Mouse (Mus musculus) small intestine, adult 2 months (tissue): ENCODE measurements around the gene Zdhhc12. TPM values are rescaled to one million over a fixed set of nuclear protein-coding genes. Genes with fewer than 3 reads are reported as not detected.
A peak's percentile ranks its signal among the peaks of the same experiment; 100 is the strongest.

ENCODE experiments used
- H3K27ac ChIP-seq: fragments of 200-500 bp; 2 replicates; pipeline ENCODE4 v1.5.1; 2012; ENCODE audit warnings: low read depth, low read length, control low read depth, inconsistent platforms; ENCODE audit not compliant: insufficient read depth
- H3K27me3 ChIP-seq: fragments of 200-500 bp; 2 replicates; pipeline ENCODE4 v1.6.1; 2012; ENCODE audit warnings: mild to moderate bottlenecking, moderate library complexity, low read length, inconsistent platforms; ENCODE audit not compliant: control insufficient read depth, insufficient read depth
- H3K36me3 ChIP-seq: fragments of 200-500 bp; 2 replicates; pipeline ENCODE4 v1.6.1; 2012; ENCODE audit warnings: mild to moderate bottlenecking, low read length, control low read depth, inconsistent platforms; ENCODE audit not compliant: control insufficient read depth, insufficient read depth
- H3K4me1 ChIP-seq: fragments of 200-500 bp; 2 replicates; pipeline ENCODE4 v1.6.1; 2012; ENCODE audit warnings: low read length, inconsistent platforms, mixed read lengths; ENCODE audit not compliant: control insufficient read depth, insufficient read depth, insufficient read length
- H3K4me3 ChIP-seq: fragments of 200-500 bp; 2 replicates; pipeline ENCODE4 v1.5.1; 2012; ENCODE audit warnings: low read depth, mild to moderate bottlenecking, control low read depth, inconsistent platforms, low read length, moderate library complexity
- CTCF ChIP-seq: fragments of 200-500 bp; IDR thresholded peaks from 2 replicates; pipeline ENCODE4 v1.5.1; 2012; ENCODE audit warnings: low read depth, mild to moderate bottlenecking, control low read depth, inconsistent platforms, low read length, moderate library complexity, mixed read lengths; ENCODE audit not compliant: insufficient replicate concordance, insufficient read length; ENCODE audit errors: extremely low read depth
- POLR2A ChIP-seq: fragments of 200-500 bp; IDR thresholded peaks from 2 replicates; pipeline ENCODE4 v1.6.1; 2012; ENCODE audit warnings: low read depth, mild to moderate bottlenecking, control low read depth, inconsistent platforms, low read length, moderate library complexity
- WGBS: fragments of 180-500 bp; shearing (Covaris S2); methylation state at CpG from one replicate; pipeline ENCODE4 v1.1.7; 2018; 5-methylcytosine and 5-hydroxymethylcytosine counted together
- polyA plus RNA-seq: library from polyadenylated mRNA; depleted of rRNA; stranded (reverse); fragments of >200 nt; gene quantifications from 2 replicates; pipeline ENCODE4 v1.2.3, GENCODE M21; 2012

Gene Zdhhc12
- polyA plus RNA-seq, 1 experiment, result 175 TPM

GRCm38 (mm10) chr2:30078760-30079159 is 14.7 kb downstream of the Zdhhc12 start:
- H3K4me3 ChIP-seq, result no peak overlapping the region
- H3K27ac ChIP-seq, result peak overlapping the region; percentile 15; the same call in 1 of the 2 replicates
- H3K36me3 ChIP-seq, result no peaks in the 10 kb centered on the region
- no peaks in the 10 kb centered on the region for H3K27me3 ChIP-seq
- WGBS, result 78% methylated on average over 4 of the region's 4 CpGs
- TF ChIP-seq POLR2A (no peak), CTCF (no peak)
- H3K4me1 ChIP-seq, result peaks cover 2% of the 10 kb centered on the region; the same call in 1 of the 2 replicates

GRCm38 (mm10) chr2:30078349-30078712 is 15.1 kb downstream of the Zdhhc12 start:
- no peaks in the 10 kb centered on the region for H3K27me3 ChIP-seq
- H3K4me3 ChIP-seq, result 0 out of 2 replicates have a peak overlapping the region, but pooled peaks have one; percentile 2
- WGBS, result 23% methylated on average over 10 of the region's 10 CpGs
- TF ChIP-seq POLR2A, result no peak
- no peak overlapping the region for H3K27ac ChIP-seq
- H3K4me1 ChIP-seq, result peaks cover 2% of the 10 kb centered on the region; the same call in 1 of the 2 replicates
- no peaks in the 10 kb centered on the region for H3K36me3 ChIP-seq

GRCm38 (mm10) chr2:30077502-30078348 is 15.7 kb downstream of the Zdhhc12 start, which contains the start of gene Pkn3:
Gene Pkn3 (plus strand): TSS chr2:30077684.
- Histone ChIP-seq H3K4me3 (peak within 1 kb of the TSS; percentile 72), H3K27ac (0 out of 2 replicates have a peak within 1 kb of the TSS, but pooled peaks have one; percentile 9), H3K36me3 (peaks cover 1% of the 10 kb centered on the region; the same call in 1 of the 2 replicates), H3K4me1 (peaks cover 2% of the 10 kb centered on the region; the same call in 1 of the 2 replicates), H3K27me3 (no peaks in the 10 kb centered on the region)
- peak; percentile 99 for TF ChIP-seq CTCF
- no peak for TF ChIP-seq POLR2A
- WGBS, result under 1% methylated on average over 53 of the region's 53 CpGs

GRCm38 (mm10) chr2:30076959-30077358 is 16.5 kb downstream of the Zdhhc12 start:
- peaks cover 4% of the 10 kb centered on the region for H3K36me3 ChIP-seq
- WGBS, result 65% methylated on average over 6 of the region's 6 CpGs
- TF ChIP-seq CTCF, result no peak
- no peak for TF ChIP-seq POLR2A
- no peaks in the 10 kb centered on the region for H3K27me3 ChIP-seq
- peaks cover 2% of the 10 kb centered on the region; the same call in 1 of the 2 replicates for H3K4me1 ChIP-seq
- no peak overlapping the region for H3K27ac ChIP-seq
- H3K4me3 ChIP-seq, result no peak overlapping the region

GRCm38 (mm10) chr2:30076439-30076838 is 17.0 kb downstream of the Zdhhc12 start:
- WGBS, result 86% methylated on average over 9 of the region's 9 CpGs

GRCm38 (mm10) chr2:30075625-30076024 is 17.8 kb downstream of the Zdhhc12 start:
- no peak for TF ChIP-seq CTCF
- TF ChIP-seq POLR2A, result no peak
- Histone ChIP-seq H3K27me3 (no peaks in the 10 kb centered on the region), H3K4me3 (no peak overlapping the region), H3K4me1 (peaks cover 2% of the 10 kb centered on the region; the same call in 1 of the 2 replicates), H3K27ac (no peak overlapping the region), H3K36me3 (peaks cover 7% of the 10 kb centered on the region)
- WGBS, result 12% methylated on average over 3 of the region's 3 CpGs

More at GRCm38 (mm10) chr2:30076439-30076838, 17.0 kb downstream of the Zdhhc12 start:
- H3K4me1 ChIP-seq, result peaks cover 2% of the 10 kb centered on the region; the same call in 1 of the 2 replicates
- H3K27ac ChIP-seq, result no peak overlapping the region
- H3K27me3 ChIP-seq, result no peaks in the 10 kb centered on the region
- H3K36me3 ChIP-seq, result peaks cover 6% of the 10 kb centered on the region
- no peak for TF ChIP-seq CTCF
- TF ChIP-seq POLR2A, result no peak
- H3K4me3 ChIP-seq, result no peak overlapping the region

GRCm38 (mm10) chr2:30073285-30073684 is 20.2 kb downstream of the Zdhhc12 start:
- Histone ChIP-seq H3K27me3 (no peaks in the 10 kb centered on the region), H3K36me3 (peaks cover 23% of the 10 kb centered on the region), H3K4me1 (peaks cover 2% of the 10 kb centered on the region; the same call in 1 of the 2 replicates), H3K4me3 (no peak overlapping the region), H3K27ac (no peak overlapping the region)
- TF ChIP-seq CTCF (no peak), POLR2A (no peak)
- WGBS, result 74% methylated on average over 3 of the region's 3 CpGs
